Mouse (Mus musculus): ENCODE measurements around the gene Sox30. TPM values are rescaled to one million over a fixed set of nuclear protein-coding genes. Genes with fewer than 3 reads are reported as not detected.

The Sox30 gene
- total RNA-seq (2021): under 1 TPM; 0.12 to 0.17 TPM

DNA sequence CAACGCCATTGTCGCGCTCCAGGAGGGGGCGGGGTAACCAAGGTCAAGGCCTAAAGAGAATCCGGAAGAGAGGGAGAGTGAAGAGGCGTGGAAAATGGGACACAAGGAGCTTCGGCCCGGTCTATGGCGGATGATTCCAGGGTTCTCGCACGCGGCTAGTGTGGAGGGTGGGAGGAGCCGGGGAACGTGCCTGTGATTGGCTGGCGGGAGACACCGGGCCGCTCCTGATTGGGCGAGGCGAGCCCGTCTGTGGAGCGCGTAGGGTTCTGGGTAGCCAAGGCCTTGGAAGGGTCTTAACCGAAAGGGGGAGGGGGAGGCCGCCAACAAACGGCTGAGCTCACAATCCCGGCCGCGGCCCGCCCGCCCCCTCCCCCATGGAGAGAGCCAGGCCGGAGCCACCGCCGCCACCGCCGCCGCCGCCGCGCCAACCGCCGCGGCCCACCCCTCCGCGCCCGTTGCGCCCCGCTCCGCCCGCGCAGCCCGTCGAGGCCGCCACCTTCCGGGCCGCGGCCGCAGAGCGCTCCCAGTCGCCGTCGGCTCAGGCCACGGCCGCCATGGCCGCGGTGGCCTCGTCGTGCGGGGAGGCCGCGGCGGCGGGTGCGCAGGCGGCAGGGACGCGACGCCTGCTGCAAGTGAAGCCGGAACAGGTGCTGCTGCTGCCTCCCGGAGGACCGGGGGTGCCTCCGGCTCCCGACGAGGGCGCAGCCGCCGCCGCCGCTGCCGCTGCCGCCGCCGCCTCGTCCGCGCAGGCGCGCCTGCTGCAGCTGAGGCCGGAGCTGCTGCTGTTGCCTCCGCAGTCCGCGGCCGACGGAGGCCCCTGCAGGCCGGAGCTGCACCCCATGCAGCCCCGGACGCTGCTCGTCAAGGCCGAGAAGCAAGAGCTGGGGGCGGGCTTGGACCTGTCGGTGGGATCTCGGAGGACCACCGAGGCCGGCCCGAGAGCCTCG is at the start of gene Sox30:
Sox30 (plus strand) TSS at position 365 of the 947 bp plus-strand sequence.
- peak in 1 of 2 experiments; percentile 29 for DNase-seq (ENCODE audit: extremely low spot score in 1 of 2, low spot score in 1 of 2)

DNA sequence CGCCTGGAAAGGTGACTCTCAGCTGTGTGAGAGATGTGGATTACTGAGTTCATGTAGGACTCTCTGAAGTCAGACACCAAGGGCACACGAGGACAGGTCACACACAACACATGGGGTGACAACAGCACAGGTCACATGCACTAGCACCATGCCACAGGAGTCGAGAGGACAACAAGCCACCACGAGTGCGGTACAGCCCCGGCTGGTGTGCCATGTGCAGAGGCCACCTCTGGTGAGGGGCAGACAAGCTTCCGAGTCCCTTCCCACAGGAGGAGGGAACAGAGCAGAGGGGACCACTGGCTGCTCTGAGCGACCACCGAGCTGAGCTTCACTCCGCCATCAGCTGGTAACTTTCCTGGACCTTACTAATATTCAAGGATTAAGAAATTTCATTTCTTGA is 47.3 kb upstream of the Sox30 start:
- no peak for DNase-seq (ENCODE audit: extremely low spot score in 1 of 2, low spot score in 1 of 2)

DNA sequence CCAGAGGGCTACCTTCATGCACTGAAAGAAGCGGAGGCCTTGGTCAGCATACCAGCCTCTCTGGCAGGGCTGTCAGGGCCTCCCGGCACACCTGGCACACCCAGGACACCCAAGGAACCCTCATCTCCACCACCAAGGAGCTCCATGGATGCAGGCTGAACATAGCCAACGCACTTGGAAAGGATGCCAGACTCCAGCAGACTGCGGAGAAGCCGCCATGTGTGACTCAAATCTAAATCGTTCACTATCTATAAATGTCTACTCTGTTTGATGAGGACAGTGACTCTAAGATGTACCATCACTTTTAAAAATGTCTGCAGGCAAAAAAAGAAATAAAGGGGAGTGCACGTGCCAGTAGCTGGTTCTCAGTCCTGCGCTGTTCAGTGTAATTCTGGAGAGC is 42.6 kb upstream of the Sox30 start:
- DNase-seq (ENCODE audit: extremely low spot score in 1 of 2, low spot score in 1 of 2): no peak

DNA sequence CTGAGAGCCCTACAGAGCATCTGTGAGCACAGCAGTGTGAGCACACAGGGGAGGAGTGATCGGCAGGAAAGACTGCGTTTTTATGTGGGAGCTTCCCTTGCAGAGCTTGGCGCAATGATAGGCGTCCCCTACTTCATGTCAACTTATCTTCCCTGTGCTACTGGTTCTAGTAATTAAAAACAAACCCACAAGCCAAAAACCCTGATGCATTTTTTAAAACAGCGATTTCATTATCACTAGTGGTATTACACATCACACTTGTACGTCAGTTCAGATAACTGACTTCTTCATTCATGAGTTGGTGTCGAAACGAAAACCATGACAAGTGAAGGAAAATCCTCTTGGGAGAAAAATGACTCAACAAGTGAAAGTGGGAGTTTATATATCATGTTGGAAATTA is 41.2 kb upstream of the Sox30 start:
- no peak for DNase-seq (ENCODE audit: extremely low spot score in 1 of 2, low spot score in 1 of 2)

DNA sequence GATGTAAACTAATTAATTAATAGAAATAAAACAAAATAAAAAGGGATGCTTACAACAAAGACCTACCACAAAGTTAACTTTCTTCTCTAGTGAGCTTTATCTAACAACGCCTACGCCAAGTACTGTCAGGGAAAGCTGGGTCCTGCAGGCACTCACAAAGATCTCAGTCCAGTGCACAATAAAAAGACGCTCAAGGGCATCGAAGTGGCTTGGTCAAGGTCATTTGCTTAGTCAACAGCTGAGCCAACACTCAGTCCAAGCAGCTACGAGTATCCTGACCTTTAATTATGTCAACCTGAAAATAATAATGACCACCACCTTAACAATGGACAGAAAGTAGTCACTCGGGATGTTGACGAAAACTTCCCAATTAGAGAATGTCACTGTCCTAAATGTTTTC is 37.8 kb upstream of the Sox30 start:
- no peak for DNase-seq (ENCODE audit: extremely low spot score in 1 of 2, low spot score in 1 of 2)

DNA sequence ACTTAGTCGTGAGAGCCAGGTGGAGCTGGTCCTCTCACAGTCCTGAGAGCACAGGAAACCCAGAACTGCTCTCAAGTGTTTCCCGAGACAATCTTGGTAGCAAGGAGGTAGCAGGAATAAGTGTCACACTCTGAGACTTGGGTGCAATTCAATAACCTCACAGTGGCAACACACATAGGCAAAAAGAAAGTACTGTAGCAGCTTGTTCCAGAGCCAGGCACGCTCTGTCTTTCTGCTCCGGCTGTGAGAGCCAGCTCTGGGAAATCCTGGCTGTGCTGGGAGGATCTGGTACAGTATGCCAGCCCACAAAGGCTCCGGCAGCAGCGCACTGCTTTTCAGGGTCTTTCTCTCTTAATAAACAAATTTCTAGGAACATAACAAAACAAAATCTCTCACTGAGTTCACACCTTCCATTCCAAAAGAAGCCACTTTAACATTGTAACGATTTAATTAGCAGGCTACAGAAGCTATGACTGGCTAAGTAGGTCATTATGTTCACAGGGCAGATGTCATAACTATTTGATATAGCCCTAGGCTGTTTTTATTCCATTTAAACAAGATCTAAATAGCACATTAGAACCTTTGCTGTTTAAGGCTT is 36.9 kb upstream of the Sox30 start:
- DNase-seq (ENCODE audit: extremely low spot score in 1 of 2, low spot score in 1 of 2): peak in 1 of 2 experiments; percentile 30

DNA sequence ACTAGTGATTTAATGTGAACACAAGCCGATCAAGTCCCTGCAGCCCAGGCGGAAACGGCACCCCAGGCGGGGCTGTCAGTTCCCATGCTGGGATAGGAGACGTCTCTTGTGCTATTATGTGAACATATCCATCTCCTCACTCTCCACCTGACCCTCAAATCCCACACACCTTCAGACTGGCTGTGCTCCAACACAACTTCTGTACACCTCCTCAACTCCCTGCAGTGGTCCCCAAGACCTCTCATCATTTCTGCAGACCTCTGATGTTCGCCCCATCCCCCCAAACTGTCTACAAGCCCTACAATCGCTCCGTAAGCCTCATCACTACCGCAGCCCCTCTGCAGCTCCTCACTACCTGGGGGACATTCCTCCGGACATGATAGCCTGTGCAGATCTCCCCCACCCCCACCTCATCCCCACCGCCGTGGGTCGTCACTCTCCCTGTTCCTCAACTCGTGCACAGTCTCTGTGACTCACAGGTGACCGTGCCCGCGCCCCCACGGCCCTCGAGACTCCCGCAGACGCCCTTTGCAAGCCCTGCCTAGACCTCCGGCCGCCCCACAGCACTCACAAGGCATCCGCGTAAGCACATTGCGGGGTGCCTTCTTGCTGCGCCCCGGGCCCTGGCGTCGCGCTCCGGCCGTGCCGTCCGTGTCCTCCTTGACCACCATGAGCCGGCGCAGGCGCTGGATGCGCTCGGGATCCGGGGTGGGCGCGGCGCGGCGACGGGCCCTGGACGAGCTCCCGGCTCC is 36.0 kb upstream of the Sox30 start:
- no peak for DNase-seq (ENCODE audit: extremely low spot score in 1 of 2, low spot score in 1 of 2)

DNA sequence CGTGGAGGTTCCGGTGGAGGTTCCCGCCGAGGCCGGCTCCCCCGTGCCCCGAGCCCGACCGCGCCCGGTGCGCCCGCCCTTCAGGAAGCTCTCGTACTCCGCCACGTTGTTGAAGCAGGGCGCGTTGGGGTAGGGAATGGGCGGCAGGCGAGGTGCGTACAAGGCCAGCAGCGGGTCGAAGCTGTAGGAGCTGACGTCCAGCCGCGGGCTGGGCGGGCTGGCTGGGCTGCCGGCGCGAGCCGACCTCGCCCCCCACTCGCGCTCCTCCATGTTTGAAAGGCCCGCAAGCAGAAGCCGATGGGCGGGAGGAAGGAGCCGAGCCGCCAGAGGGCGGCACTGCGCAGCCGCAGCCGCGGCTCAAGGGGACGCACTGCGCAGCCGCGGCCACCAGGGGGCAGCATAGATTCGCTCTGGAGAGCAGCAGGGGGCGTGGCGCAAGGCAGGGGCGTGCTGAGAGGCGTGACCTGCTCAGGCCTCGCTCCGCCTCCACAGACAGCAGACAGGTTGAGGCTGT is 35.4 kb upstream of the Sox30 start, which contains the start of gene Lsm11:
Lsm11 (minus strand) TSS at position 293 of the 514 bp plus-strand sequence.
- peak; percentile 99 to 100 for DNase-seq (ENCODE audit: extremely low spot score in 1 of 2, low spot score in 1 of 2)

DNA sequence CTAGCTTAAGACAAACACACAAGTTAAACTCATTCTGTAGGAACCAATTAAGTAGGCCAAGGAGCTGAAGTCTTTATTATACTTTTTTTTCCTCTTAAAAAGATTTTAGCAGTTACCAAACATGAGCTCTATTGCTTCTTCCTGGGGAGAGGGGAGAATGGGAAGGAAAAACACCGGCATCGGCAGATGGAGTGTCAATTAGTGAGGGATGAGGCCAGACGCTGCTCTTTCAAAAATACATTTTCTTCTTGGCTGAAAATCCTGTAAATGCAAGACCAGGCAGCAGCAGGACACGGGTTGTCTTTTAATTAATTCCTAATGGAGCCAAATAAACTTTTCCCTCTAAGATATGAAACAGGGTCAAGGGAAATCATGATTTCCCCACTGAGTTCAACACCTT is 33.3 kb upstream of the Sox30 start:
- DNase-seq (ENCODE audit: extremely low spot score in 1 of 2, low spot score in 1 of 2): no peak

DNA sequence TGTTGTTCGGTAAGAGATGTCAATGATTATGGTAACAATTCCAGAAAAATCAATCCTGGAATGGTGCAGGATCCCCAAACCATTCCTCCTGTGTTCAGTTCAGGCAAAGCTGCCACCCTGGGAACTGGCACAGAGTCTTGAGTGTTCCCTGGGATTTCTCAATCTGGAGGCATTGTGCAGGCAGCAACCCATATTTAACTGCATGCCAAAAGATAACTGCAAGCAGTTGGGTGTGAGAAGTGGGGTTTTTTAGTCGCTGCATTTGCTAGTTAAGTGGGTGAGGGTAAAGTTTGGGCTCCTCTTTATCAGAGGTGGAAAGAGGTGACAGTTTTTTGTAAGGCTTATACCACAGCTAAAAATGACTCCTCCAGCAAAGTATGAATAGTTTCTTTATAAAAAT is 32.6 kb upstream of the Sox30 start:
- no peak for DNase-seq (ENCODE audit: extremely low spot score in 1 of 2, low spot score in 1 of 2)

DNA sequence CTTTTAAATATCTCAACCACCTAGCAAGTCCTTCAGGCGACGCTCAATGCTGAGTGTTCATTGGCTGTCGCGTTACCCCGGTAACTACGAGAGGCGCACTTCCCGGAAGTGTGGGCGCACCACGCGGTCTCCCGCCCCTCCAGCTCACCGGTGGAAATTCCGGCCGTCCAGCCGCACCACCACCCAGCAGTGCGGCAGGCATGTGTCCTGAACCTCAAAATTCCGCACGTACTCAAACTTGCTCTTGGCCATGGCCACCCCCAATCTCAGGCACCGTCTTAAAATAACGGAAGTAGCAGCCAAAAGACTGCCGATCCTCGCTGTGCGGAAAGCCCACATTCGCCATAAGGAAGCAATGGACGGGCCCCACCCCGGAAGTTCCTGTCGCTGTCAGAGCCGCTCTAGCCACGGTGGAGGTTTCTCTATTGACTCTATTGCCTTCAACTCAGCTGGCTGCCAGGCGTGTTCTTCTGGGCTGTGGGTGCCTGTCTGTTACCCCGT is 24.9 kb upstream of the Sox30 start, which contains the start of gene Thg1l:
Thg1l (minus strand) TSS at position 368 of the 501 bp plus-strand sequence.
- peak; percentile 77 to 94 for DNase-seq (ENCODE audit: extremely low spot score in 1 of 2, low spot score in 1 of 2)

DNA sequence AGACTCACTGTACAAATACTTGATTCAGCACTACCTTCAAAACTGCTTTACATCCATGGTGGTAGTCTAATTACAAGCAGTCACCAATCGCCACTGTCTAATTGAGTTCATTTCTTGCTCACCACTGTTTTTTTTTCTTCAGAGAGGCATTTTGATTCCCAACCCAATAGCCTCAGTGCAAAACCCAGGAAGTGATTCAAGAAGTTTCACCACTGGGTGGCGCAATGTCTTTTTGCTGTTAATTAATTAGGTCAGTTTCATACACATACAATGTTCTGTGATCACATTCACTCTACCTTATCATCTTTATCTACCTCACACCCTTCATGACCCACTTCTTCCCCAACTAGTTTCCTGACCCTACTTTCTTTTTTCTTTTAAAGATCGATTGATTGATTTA is 20.5 kb upstream of the Sox30 start:
- peak in 1 of 2 experiments; percentile 42 for DNase-seq (ENCODE audit: extremely low spot score in 1 of 2, low spot score in 1 of 2)

DNA sequence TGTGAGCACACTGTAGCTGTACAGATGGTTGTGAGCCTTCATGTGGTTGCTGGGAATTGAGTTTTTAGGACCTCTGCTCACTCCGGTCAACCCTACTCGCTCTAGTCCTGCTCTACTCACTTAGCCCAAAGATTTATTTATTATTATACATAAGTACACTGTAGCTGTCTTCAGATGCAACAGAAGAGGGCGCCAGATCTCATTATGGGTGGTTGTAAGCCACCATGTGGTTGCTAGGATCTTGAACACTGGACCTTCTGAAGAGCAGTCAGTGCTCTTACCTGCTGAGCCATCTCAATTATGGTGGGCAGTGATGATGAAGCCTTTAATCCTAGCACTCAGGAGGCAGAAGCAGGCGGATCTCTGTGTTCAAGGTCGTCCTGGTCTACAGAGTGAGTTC is 20.1 kb upstream of the Sox30 start:
- no peak for DNase-seq (ENCODE audit: extremely low spot score in 1 of 2, low spot score in 1 of 2)

DNA sequence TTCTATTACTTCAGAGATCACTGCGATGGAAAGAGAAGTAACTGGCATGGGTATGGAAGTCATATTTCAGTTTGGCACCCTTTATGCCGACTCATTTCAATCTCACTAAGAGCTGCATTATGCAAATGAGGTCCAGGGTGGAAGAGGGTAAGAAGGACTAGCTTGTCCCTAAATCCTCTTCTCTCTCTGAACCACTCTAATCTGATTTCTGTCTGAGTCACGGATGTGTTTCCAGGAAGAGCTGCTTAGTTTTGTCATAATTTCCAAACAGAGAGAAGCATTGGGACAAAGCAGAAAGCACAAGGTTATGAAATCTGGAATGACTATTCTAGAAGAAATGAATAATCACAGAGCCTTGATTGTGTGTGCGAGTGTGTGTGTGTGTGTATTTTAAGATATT is 13.2 kb upstream of the Sox30 start:
- DNase-seq (ENCODE audit: extremely low spot score in 1 of 2, low spot score in 1 of 2): no peak

DNA sequence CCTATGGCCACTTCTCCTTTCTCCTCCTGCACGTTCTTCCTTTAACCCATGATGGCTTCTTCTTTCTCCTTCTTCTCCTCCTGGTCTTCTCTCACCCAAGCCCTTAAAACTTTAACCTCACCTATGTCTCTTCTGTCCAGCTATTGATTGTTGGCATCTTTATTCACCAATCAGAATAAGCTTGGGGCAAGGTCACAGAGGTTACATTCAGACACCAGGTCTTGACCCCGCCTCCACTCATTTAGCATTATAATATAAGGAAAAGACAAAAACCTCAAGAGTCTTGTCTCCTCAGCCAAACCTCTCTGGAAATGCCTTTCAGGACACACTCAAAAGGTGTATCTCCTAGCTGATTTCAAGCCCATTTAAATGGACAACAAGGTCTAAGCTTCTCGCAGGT is 11.6 kb upstream of the Sox30 start:
- DNase-seq (ENCODE audit: extremely low spot score in 1 of 2, low spot score in 1 of 2): no peak

DNA sequence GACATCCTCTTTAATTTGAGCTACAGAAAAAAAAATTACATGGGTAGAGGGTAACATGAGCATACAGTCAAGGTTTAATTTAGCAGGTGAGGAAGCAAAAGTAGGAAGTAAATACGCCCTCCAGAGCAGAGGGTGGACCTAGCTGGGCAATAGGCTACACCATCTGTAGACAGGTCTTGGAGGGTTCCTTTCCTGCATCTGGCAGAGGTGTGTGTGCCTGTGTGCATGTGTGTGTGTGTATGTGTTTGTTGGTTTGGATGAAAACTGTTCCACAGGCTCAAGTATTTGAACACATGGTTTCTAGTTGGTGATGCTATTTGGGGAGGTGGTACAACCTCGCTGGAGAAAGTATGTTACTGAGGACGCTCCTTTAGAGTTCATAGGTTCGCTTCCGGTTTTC is 6.5 kb upstream of the Sox30 start:
- no peak for DNase-seq (ENCODE audit: extremely low spot score in 1 of 2, low spot score in 1 of 2)

DNA sequence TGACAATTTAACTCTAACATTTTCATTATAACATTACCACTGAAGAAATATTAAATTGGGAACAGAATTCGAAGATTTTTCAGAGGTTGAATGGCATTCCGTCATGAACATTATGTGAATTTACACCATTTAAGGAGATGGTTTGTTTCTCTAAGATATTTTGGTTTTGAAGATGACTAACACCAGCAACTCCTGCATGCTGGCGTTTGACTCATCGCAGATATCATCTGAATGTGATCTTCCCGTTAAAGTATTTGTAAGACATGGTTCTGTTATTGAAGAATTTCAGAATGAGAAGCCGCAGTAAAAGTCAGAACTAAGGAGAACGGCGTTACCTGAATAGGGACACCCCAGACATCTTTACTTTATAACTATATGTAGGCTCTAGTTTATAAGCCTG is 5.6 kb upstream of the Sox30 start:
- no peak for DNase-seq (ENCODE audit: extremely low spot score in 1 of 2, low spot score in 1 of 2)

DNA sequence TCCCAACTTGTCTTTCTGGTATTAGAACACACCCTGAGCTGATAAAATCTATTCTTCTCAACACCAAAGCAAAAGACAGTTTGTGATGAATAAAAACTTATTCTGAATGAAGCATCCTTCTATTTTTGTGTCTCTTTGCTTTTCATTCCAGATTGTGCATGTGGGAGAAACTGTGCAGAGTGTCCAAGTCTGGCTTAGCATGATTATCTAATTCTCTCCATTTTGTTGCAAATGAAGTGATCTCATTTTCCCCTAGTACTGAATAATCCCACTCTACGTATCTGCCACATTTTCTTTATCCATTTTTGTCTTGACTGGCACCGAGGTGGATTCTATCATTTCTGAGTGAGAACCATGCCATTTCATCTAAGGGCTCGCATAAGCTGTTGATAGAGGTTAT is 4.0 kb upstream of the Sox30 start:
- no peak for DNase-seq (ENCODE audit: extremely low spot score in 1 of 2, low spot score in 1 of 2)

DNA sequence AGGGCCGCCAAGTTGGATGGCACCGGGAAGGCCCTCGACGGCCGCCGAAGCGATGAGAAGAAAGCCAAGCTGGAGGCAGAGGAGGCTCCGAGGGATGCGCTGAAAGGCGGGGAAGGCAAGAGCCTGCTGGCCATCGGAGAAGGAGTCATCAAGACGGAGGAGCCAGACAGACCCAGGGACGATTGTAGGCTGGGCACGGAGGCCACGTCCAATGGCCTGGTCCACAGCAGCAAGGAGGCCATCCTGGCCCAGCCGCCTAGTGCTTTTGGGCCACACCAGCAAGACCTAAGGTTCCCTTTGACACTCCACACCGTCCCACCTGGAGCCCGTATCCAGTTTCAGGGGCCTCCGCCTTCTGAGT is 763 bp downstream of the Sox30 start:
- peak in 1 of 2 experiments; percentile 27 for DNase-seq (ENCODE audit: extremely low spot score in 1 of 2, low spot score in 1 of 2)

DNA sequence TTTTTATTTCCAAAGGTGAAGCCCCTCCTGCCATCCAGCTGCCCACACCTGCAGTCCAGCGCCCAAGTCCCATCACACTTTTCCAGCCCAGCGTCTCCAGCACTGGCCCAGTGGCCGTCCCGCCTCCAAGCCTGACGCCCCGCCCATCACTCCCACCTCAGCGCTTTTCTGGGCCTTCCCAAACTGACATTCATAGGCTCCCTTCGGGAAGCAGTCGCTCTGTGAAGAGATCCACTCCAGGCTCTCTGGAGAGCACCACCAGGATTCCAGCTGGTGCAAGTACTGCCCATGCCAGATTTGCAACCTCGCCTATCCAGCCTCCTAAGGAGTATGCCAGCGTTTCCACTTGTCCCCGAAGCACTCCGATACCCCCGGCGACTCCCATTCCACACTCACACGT is 11.5 kb downstream of the Sox30 start:
- DNase-seq (ENCODE audit: extremely low spot score in 1 of 2, low spot score in 1 of 2): no peak

DNA sequence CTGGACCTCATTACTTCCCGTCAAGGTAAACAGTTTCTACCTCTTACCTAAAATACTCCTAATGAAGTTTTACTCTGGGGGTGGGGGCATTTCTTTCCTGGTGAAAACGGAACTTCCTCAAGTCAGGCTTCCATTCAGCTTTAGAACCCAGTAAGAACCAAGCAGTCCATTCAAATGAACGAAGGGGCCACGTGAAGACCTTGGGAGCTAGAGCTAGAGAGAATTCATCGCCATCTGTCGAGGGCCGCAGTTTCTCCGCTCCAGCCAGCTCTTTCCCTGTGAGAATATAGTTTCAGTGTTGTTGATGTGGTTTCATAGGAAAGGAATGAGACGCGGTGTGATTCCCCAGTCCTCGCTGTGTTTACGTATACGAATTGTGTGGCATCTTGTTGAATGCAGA is 12.0 kb downstream of the Sox30 start:
- no peak for DNase-seq (ENCODE audit: extremely low spot score in 1 of 2, low spot score in 1 of 2)

Data from layer of hippocampus, postnatal 25 days (tissue).